Mouse (Mus musculus) layer of hippocampus, postnatal 10 days (tissue): ENCODE data around the gene Aff1. TPM values are rescaled to one million over a fixed set of nuclear protein-coding genes. Genes with fewer than 3 reads are reported as not detected.

Experiments used
- DNase-seq, 2 experiments: peaks; one replicate each; pipeline ENCODE4 v3.0.0; 2021; ENCODE audit warnings: low spot score in 2 of 2
- total RNA-seq, 2 experiments: library from RNA; stranded (reverse); gene quantifications; 2 replicates each; pipeline ENCODE4 v1.2.3; 2021

Aff1 gene
- total RNA-seq, 2 experiments from 2014 or later: 10.3 to 11.1 TPM

GRCm38 (mm10) chr5:103770447-103771222 lies 78.5 kb downstream of the Aff1 start:
- DNase-seq: no peak

- no peak for DNase-seq
Observed at GRCm38 (mm10) chr5:103771380-103771779, 79.2 kb downstream of the Aff1 start.

- DNase-seq: no peak
Observed at GRCm38 (mm10) chr5:103772252-103772651, 80.1 kb downstream of the Aff1 start.

- DNase-seq: peak; percentile 40 to 49
Observed at GRCm38 (mm10) chr5:103773100-103773552, 81.0 kb downstream of the Aff1 start.

GRCm38 (mm10) chr5:103774703-103775333 lies 82.6 kb downstream of the Aff1 start:
- no peak for DNase-seq

GRCm38 (mm10) chr5:103775429-103775828 lies 83.3 kb downstream of the Aff1 start:
- DNase-seq: no peak

GRCm38 (mm10) chr5:103776842-103777241 lies 84.7 kb downstream of the Aff1 start:
- no peak for DNase-seq

- no peak for DNase-seq
Observed at GRCm38 (mm10) chr5:103777446-103777845, 85.3 kb downstream of the Aff1 start.

- DNase-seq: peak; percentile 59 to 66
Observed at GRCm38 (mm10) chr5:103778314-103779117, 86.3 kb downstream of the Aff1 start.

GRCm38 (mm10) chr5:103779836-103780235 lies 87.7 kb downstream of the Aff1 start:
- DNase-seq: no peak

GRCm38 (mm10) chr5:103780266-103780665 lies 88.1 kb downstream of the Aff1 start:
- DNase-seq: no peak

- peak; percentile 47 to 67 for DNase-seq
Observed at GRCm38 (mm10) chr5:103780836-103781235, 88.7 kb downstream of the Aff1 start.

- no peak for DNase-seq
Observed at GRCm38 (mm10) chr5:103783086-103783668, 91.0 kb downstream of the Aff1 start.

GRCm38 (mm10) chr5:103786096-103786495 lies 93.9 kb downstream of the Aff1 start:
- DNase-seq: no peak

- no peak for DNase-seq
Observed at GRCm38 (mm10) chr5:103788476-103788875, 96.3 kb downstream of the Aff1 start.

GRCm38 (mm10) chr5:103788976-103789375 lies 96.8 kb downstream of the Aff1 start:
- DNase-seq: peak; percentile 40 to 44

- peak; percentile 81 to 82 for DNase-seq
Observed at GRCm38 (mm10) chr5:103789619-103790116, 97.5 kb downstream of the Aff1 start.

GRCm38 (mm10) chr5:103791741-103792140 lies 99.6 kb downstream of the Aff1 start:
- no peak for DNase-seq

GRCm38 (mm10) chr5:103795121-103795520 lies 102.9 kb downstream of the Aff1 start:
- no peak for DNase-seq

GRCm38 (mm10) chr5:103796035-103796434 lies 103.9 kb downstream of the Aff1 start:
- no peak for DNase-seq

- no peak for DNase-seq
Observed at GRCm38 (mm10) chr5:103797774-103798173, 105.6 kb downstream of the Aff1 start.
